Mouse (Mus musculus): Measurements from ENCODE around the gene Flot1. TPM values are rescaled to one million over a fixed set of nuclear protein-coding genes. Genes with fewer than 3 reads are reported as not detected.

Gene Flot1
- polyA plus RNA-seq, 1 experiment from 2014 or later: 50.0 TPM

- Histone ChIP-seq H3K27me3 (ENCODE audit: control insufficient read depth, insufficient read depth, low read length) (no peaks in the 10 kb centered on the region), H3K9ac (ENCODE audit: low read depth, low read length) (peak within 1 kb of the TSS; percentile 87), H3K4me1 (replicated peaks; ENCODE audit: control insufficient read depth, insufficient read depth, low read length) (peaks cover 8% of the 10 kb centered on the region), H3K4me2 (replicated peaks; ENCODE audit: low read depth, low read length) (peak within 1 kb of the TSS; percentile 98), H3K4me3 (ENCODE audit: low read depth, low read length) (peak within 1 kb of the TSS; percentile 54), H3K9me3 (ENCODE audit: control insufficient read depth, low read length) (no peaks in the 10 kb centered on the region), H3K27ac (ENCODE audit: low read depth, low read length) (peak within 1 kb of the TSS; percentile 99), H3K36me3 (ENCODE audit: control insufficient read depth, insufficient read depth, low read length) (no peaks in the 10 kb centered on the region; the same call in 1 of the 2 replicates)
- DNase-seq (ENCODE audit: low spot score): peak; percentile 89
- peak; percentile 76 for ATAC-seq (ENCODE audit: low FRiP score)
- under 1% methylated on average over 47 of the region's 48 CpGs for WGBS
Measured at GRCm38 (mm10) chr17:35865481-35866280, 42.7 kb downstream of the Flot1 start, which contains the start of gene Ppp1r18. Ppp1r18 (plus strand) TSS chr17:35865593.

- peak; percentile 56 for ATAC-seq (ENCODE audit: low FRiP score)
- WGBS: under 1% methylated on average over 38 of the region's 38 CpGs
- Histone ChIP-seq H3K4me2 (replicated peaks; ENCODE audit: low read depth, low read length) (peak overlapping the region; percentile 98), H3K36me3 (ENCODE audit: control insufficient read depth, insufficient read depth, low read length) (peaks cover 4% of the 10 kb centered on the region), H3K4me1 (replicated peaks; ENCODE audit: control insufficient read depth, insufficient read depth, low read length) (peaks cover 8% of the 10 kb centered on the region), H3K4me3 (ENCODE audit: low read depth, low read length) (peak overlapping the region; percentile 54), H3K9ac (ENCODE audit: low read depth, low read length) (peak overlapping the region; percentile 87), H3K9me3 (ENCODE audit: control insufficient read depth, low read length) (peaks cover 4% of the 10 kb centered on the region; the same call in 1 of the 2 replicates), H3K27me3 (ENCODE audit: control insufficient read depth, insufficient read depth, low read length) (no peaks in the 10 kb centered on the region), H3K27ac (ENCODE audit: low read depth, low read length) (peak overlapping the region; percentile 99)
- peak; percentile 77 for DNase-seq (ENCODE audit: low spot score)
Measured at GRCm38 (mm10) chr17:35866281-35866831, 43.3 kb downstream of the Flot1 start.

GRCm38 (mm10) chr17:35866911-35867890, 44.2 kb downstream of the Flot1 start:
- no peak for ATAC-seq (ENCODE audit: low FRiP score)
- Histone ChIP-seq H3K9ac (ENCODE audit: low read depth, low read length) (peak overlapping the region; percentile 87), H3K27ac (ENCODE audit: low read depth, low read length) (peak overlapping the region; percentile 99), H3K4me2 (replicated peaks; ENCODE audit: low read depth, low read length) (peak overlapping the region; percentile 98), H3K4me1 (replicated peaks; ENCODE audit: control insufficient read depth, insufficient read depth, low read length) (peaks cover 8% of the 10 kb centered on the region), H3K9me3 (ENCODE audit: control insufficient read depth, low read length) (peaks cover 5% of the 10 kb centered on the region; the same call in 1 of the 2 replicates), H3K4me3 (ENCODE audit: low read depth, low read length) (peak overlapping the region; percentile 54), H3K27me3 (ENCODE audit: control insufficient read depth, insufficient read depth, low read length) (no peaks in the 10 kb centered on the region), H3K36me3 (ENCODE audit: control insufficient read depth, insufficient read depth, low read length) (peaks cover 5% of the 10 kb centered on the region)
- WGBS: 9% methylated on average over 26 of the region's 26 CpGs
- peak; percentile 53 for DNase-seq (ENCODE audit: low spot score)

GRCm38 (mm10) chr17:35868165-35868820, 45.3 kb downstream of the Flot1 start:
- H3K27me3 ChIP-seq (ENCODE audit: control insufficient read depth, insufficient read depth, low read length): no peaks in the 10 kb centered on the region
- H3K4me3 ChIP-seq (ENCODE audit: low read depth, low read length): peak overlapping the region; percentile 54
- H3K9me3 ChIP-seq (ENCODE audit: control insufficient read depth, low read length): peaks cover 5% of the 10 kb centered on the region; the same call in 1 of the 2 replicates
- H3K4me2 ChIP-seq (replicated peaks; ENCODE audit: low read depth, low read length): peak overlapping the region; percentile 98
- ATAC-seq (ENCODE audit: low FRiP score) (no peak), DNase-seq (ENCODE audit: low spot score) (peak; percentile 18)
- WGBS: 42% methylated on average over 16 of the region's 17 CpGs
- H3K9ac ChIP-seq (ENCODE audit: low read depth, low read length): peak overlapping the region; percentile 87
- H3K4me1 ChIP-seq (replicated peaks; ENCODE audit: control insufficient read depth, insufficient read depth, low read length): peaks cover 8% of the 10 kb centered on the region
- peaks cover 5% of the 10 kb centered on the region for H3K36me3 ChIP-seq (ENCODE audit: control insufficient read depth, insufficient read depth, low read length)
- peak overlapping the region; percentile 51; the same call in 1 of the 2 replicates for H3K27ac ChIP-seq (ENCODE audit: low read depth, low read length)

GRCm38 (mm10) chr17:35868961-35869345, 45.9 kb downstream of the Flot1 start:
- Histone ChIP-seq H3K27ac (ENCODE audit: low read depth, low read length) (peak overlapping the region; percentile 56; the same call in 1 of the 2 replicates), H3K27me3 (ENCODE audit: control insufficient read depth, insufficient read depth, low read length) (no peaks in the 10 kb centered on the region), H3K36me3 (ENCODE audit: control insufficient read depth, insufficient read depth, low read length) (peaks cover 5% of the 10 kb centered on the region), H3K9me3 (ENCODE audit: control insufficient read depth, low read length) (peaks cover 5% of the 10 kb centered on the region; the same call in 1 of the 2 replicates), H3K4me2 (replicated peaks; ENCODE audit: low read depth, low read length) (peak overlapping the region; percentile 98), H3K4me3 (ENCODE audit: low read depth, low read length) (peak overlapping the region; percentile 54), H3K4me1 (replicated peaks; ENCODE audit: control insufficient read depth, insufficient read depth, low read length) (peaks cover 10% of the 10 kb centered on the region), H3K9ac (ENCODE audit: low read depth, low read length) (peak overlapping the region; percentile 87)
- no peak for ATAC-seq (ENCODE audit: low FRiP score)
- DNase-seq (ENCODE audit: low spot score): peak; percentile 13
- 4% methylated on average over 7 of the region's 7 CpGs for WGBS

- no peaks in the 10 kb centered on the region for H3K27me3 ChIP-seq (ENCODE audit: control insufficient read depth, insufficient read depth, low read length)
- peak; percentile 39 for DNase-seq (ENCODE audit: low spot score)
- peaks cover 5% of the 10 kb centered on the region for H3K36me3 ChIP-seq (ENCODE audit: control insufficient read depth, insufficient read depth, low read length)
- H3K9ac ChIP-seq (ENCODE audit: low read depth, low read length): peak overlapping the region; percentile 87
- H3K4me1 ChIP-seq (replicated peaks; ENCODE audit: control insufficient read depth, insufficient read depth, low read length): peaks cover 10% of the 10 kb centered on the region
- H3K4me2 ChIP-seq (replicated peaks; ENCODE audit: low read depth, low read length): peak overlapping the region; percentile 98
- ATAC-seq (ENCODE audit: low FRiP score): no peak
- H3K9me3 ChIP-seq (ENCODE audit: control insufficient read depth, low read length): peaks cover 5% of the 10 kb centered on the region; the same call in 1 of the 2 replicates
- peak overlapping the region; percentile 56; the same call in 1 of the 2 replicates for H3K27ac ChIP-seq (ENCODE audit: low read depth, low read length)
- WGBS: 6% methylated on average over 7 of the region's 7 CpGs
- H3K4me3 ChIP-seq (ENCODE audit: low read depth, low read length): peak overlapping the region; percentile 54
Measured at GRCm38 (mm10) chr17:35869346-35870067, 46.5 kb downstream of the Flot1 start.

- H3K4me3 ChIP-seq (ENCODE audit: low read depth, low read length): peak overlapping the region; percentile 54
- H3K9me3 ChIP-seq (ENCODE audit: control insufficient read depth, low read length): peaks cover 5% of the 10 kb centered on the region; the same call in 1 of the 2 replicates
- peak overlapping the region; percentile 32; the same call in 1 of the 2 replicates for H3K9ac ChIP-seq (ENCODE audit: low read depth, low read length)
- no peak overlapping the region; the same call in 1 of the 2 replicates for H3K27ac ChIP-seq (ENCODE audit: low read depth, low read length)
- ATAC-seq (ENCODE audit: low FRiP score) (no peak), DNase-seq (ENCODE audit: low spot score) (peak; percentile 17)
- H3K27me3 ChIP-seq (ENCODE audit: control insufficient read depth, insufficient read depth, low read length): no peaks in the 10 kb centered on the region
- WGBS: 73% methylated on average over 9 of the region's 9 CpGs
- H3K4me2 ChIP-seq (replicated peaks; ENCODE audit: low read depth, low read length): peak overlapping the region; percentile 98
- H3K4me1 ChIP-seq (replicated peaks; ENCODE audit: control insufficient read depth, insufficient read depth, low read length): peaks cover 10% of the 10 kb centered on the region
- H3K36me3 ChIP-seq (ENCODE audit: control insufficient read depth, insufficient read depth, low read length): peaks cover 5% of the 10 kb centered on the region
Measured at GRCm38 (mm10) chr17:35870151-35870883, 47.3 kb downstream of the Flot1 start.
